Mouse (Mus musculus): ENCODE measurements at regions not wholly inside any gene's neighbourhood (a gene's known extent, or its start where the extent isn't known, plus 50 kb on each side); places are given as distances from the start of the nearest gene placed in this dataset.
A peak's percentile ranks its signal among the peaks of the same experiment; 100 is the strongest.

- no peak for DNase-seq (ENCODE audit: low read depth, low spot score)
These were observed 169.9 kb upstream of the Lef1 start for GRCm38 (mm10) chr3:130940302-130940867.

- no peak for DNase-seq (ENCODE audit: low read depth, low spot score)
These were observed 173.3 kb upstream of the Lef1 start for GRCm38 (mm10) chr3:130936980-130937379.

- DNase-seq (ENCODE audit: low read depth, low spot score): no peak
These were observed 173.9 kb upstream of the Lef1 start for GRCm38 (mm10) chr3:130936336-130936735.

GRCm38 (mm10) chr3:130935926-130936315 lies 174.3 kb upstream of the Lef1 start:
- DNase-seq (ENCODE audit: low read depth, low spot score): no peak

DNA sequence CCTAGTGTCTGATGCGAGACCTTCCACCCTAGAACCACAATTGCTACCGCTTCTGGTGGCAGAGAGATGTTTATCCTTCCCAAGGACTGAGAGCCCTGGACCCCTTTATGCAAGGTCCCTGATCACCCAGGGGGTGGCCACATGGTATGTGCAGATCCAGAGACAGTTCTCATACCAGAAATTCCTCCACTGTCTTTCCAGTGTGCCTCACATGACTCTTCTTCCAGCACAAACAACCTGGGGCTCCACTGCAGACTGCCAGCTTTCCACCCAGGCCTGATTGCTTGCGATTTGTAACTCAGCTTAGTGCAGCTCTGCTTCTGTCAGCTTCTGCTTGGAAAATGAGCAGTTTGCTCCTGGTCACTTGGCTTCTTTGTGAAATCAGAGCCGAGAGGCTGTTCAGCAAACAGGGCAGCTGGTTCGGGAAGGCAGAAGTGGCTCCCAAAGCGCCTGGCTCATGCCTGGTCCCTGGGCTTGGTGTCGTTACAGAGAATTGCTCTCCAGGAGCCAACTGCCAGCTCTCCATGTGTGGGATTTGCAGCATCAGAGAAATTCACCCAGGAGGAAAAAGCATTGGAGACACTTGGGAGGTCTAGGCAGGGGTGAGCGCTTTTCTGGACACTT lies 174.9 kb upstream of the Lef1 start:
- peak; percentile 12 for DNase-seq (ENCODE audit: low read depth, low spot score)

DNA sequence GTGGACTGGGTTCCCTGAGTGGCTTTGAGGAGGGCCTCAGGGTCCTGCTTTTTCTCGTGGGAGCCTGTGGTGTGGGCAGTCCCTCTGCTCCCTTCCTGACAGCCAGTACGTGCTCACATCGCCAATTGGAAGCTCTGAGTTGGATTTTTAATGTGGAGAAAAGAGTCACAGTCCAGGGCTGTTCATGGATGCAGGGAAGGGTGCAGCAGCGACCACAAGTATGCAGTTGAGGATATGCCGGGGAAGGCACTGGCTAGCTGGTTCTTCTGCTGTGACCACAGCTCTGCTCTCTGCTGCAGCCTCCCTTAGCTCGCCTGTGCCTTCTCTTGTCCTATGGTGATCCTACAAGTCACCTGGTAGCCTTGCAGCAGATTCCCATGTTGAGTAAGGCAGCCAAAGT lies 177.5 kb upstream of the Lef1 start:
- DNase-seq (ENCODE audit: low read depth, low spot score): no peak

DNA sequence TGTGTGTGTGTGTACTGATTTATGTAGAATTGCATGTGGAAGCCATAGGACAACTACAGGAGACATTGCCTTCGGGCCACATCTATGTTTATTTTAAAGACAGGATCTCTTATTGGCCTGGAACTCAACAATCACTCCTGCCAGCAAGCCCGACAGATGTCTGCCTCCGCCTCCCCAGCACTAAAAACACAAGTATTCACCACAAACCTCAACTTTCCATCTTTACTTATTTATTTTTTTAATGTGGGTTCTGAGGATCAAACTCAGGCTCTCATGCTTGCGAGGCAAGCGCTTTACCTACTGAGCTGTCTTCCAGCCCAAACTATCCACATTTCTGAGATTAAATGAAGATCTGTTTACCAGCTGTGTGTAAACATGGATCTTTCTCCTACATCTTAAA lies 178.0 kb upstream of the Lef1 start:
- DNase-seq (ENCODE audit: low read depth, low spot score): no peak

- no peak for DNase-seq (ENCODE audit: low read depth, low spot score)
These were observed 185.3 kb upstream of the Lef1 start for GRCm38 (mm10) chr3:130925000-130925399.

- DNase-seq (ENCODE audit: low read depth, low spot score): no peak
These were observed 186.7 kb upstream of the Lef1 start for GRCm38 (mm10) chr3:130923615-130923958.

DNA sequence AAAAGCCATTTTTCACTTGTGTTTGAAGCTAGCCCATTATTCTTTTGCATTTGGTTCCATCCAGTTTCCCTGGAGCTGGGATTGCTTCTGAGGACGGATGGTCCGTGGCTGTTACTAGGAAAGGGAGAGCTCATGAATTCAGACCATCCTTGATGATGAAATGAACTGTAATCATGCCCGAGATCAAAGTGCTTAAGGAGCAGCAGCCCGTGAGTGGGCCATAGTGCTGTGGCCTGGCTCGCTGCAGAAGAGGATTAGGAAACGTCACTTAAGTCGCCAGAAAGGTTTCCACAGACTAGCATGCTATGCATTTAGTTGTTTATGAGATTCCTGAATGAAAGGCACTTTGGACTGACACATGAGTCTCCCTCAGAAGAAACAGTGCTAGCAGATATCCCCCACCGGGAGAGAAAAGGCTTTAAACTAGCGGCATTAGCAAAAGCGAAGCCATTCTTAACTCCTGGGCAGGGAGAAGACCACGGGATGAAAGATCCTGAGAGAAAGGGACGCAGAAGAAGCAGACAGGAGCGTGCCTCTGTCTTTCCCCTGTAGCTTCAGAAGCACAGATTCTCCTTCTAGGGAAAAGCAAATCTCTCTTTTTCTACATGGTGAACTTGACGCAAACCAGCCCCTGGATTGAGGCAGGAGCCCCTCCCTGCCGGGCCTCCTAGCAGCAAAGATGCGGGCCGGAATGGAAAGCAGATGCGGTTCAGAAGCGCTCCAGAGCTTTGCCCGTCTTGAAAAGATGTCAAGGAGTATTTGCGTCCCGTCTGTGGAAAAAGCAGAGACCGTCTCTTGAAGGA lies 187.3 kb upstream of the Lef1 start:
- no peak for DNase-seq (ENCODE audit: low read depth, low spot score)

DNA sequence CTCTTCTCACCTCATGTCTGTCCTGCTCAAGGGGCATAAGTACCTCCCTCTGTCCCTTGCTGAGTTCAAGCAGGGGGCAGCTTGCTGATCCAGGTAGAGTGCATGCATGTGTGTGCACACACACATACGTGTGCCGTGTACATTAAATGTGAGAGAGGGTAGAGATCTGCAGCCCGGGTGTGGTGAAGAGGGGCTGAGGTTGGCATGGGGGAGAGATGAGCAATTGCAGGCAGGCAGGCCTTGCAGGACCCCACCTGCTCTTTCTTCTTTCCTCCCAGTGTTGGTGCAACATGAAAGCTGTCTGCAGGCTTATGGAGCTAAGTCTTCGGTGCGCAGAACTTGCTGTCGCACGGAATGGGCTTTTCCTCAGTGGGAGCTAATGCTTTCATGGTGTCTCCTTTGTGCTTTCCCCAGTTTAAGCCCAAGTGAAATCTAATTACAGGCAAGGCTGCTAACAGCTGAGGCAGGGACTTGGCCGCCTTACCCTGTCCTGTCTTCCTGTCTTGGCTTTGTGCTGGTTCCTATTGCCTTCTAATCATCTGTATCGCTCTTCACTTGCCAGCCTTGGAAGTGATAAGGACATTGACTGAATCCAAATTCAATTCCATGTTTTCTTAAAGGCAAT lies 188.5 kb upstream of the Lef1 start:
- no peak for DNase-seq (ENCODE audit: low read depth, low spot score)

GRCm38 (mm10) chr3:130913812-130914211 lies 183.6 kb upstream of the Rpl34 start:
- no peak for DNase-seq (ENCODE audit: low read depth, low spot score)

GRCm38 (mm10) chr3:130905101-130905500 lies 174.9 kb upstream of the Rpl34 start:
- no peak for DNase-seq (ENCODE audit: low read depth, low spot score)

DNA sequence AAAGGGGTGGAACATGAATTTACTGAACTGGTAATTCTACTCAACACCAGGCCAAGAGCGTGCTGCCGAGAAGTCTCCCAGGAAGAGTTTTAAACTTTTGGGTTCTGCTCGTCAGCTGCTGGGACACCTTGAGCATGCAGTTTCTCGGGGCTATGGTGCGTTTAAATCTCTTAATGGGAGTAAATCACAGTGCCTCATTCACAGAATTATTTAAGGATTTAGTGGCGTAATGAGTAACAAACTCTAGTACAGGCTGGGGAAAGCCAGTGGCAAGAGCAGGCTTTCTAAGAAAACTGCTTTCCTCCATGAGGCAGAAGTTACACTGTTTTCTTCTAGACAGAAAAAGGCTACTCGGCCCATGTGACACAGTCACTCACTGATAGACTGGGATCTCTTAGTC lies 173.1 kb upstream of the Rpl34 start:
- no peak for DNase-seq (ENCODE audit: low read depth, low spot score)

GRCm38 (mm10) chr3:130902376-130902775 lies 172.2 kb upstream of the Rpl34 start:
- no peak for DNase-seq (ENCODE audit: low read depth, low spot score)

DNA sequence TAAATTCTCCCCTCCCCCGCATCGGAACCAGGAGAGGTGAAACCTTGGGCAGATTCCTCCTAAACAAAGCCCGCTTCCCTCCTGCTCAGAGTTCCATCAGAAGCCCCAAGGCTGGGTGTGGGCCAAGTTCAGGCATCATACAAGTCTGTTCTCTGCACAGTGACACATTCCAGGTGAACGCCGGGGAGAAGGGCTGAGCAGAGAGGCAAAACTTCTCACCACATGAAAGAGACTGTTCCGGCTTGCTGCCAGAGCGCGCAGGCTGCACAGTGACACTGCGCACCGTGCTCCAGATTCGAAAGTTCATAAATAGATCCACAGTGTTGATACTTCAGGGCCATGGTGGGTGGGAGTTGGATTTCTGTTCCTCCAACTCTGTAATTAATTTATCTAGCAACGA lies 171.1 kb upstream of the Rpl34 start:
- peak; percentile 39 for DNase-seq (ENCODE audit: low read depth, low spot score)

- peak; percentile 6 for DNase-seq (ENCODE audit: low read depth, low spot score)
These were observed 170.6 kb upstream of the Rpl34 start for GRCm38 (mm10) chr3:130900846-130901245.

GRCm38 (mm10) chr3:130900054-130900840 lies 170.0 kb upstream of the Rpl34 start:
- DNase-seq (ENCODE audit: low read depth, low spot score): peak; percentile 19

DNA sequence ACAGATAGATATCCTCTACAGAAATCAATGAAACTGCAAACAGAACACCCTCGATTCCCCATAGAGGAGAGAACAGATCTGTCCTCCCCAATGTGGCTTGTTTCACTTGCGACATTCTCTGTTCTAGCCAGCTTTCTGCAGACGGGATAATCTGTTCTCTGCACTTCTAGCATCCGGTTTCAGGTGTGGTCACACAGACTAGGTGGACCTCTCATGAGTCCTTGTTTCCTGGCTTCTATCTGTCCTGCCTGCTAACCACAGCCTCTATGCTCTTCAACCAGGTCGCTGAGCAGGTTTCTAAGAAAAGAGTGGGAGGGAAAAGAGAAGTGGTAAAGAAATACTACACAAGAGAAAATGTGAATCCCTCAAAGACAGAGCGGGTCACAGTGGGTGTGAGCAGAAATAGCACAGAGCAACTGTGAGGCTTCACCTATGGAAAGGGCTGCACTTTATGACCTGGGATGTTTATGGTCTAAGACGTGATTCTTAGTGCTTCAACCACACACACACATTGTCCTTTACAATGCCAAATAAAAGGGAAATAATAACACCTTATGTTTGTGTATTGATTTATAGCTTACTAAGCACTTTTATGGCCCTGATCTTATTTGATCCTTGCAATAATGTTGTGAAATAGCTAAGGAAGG lies 164.1 kb upstream of the Rpl34 start:
- DNase-seq (ENCODE audit: low read depth, low spot score): no peak

GRCm38 (mm10) chr3:130891310-130891709 lies 161.1 kb upstream of the Rpl34 start:
- peak; percentile 12 for DNase-seq (ENCODE audit: low read depth, low spot score)

- no peak for DNase-seq (ENCODE audit: low read depth, low spot score)
These were observed 158.4 kb upstream of the Rpl34 start for GRCm38 (mm10) chr3:130888587-130888986.

Data from ZHBTc4 (cell line).